Mouse (Mus musculus): Measurements from ENCODE around the gene Pi4kb. TPM values are rescaled to one million over a fixed set of nuclear protein-coding genes. Genes with fewer than 3 reads are reported as not detected.
"Not testable (repeated sequence)": the region's sequence is repeated elsewhere in the genome, so short reads cannot be mapped to it uniquely, and the experiment has no call there.

The Pi4kb gene
- polyA plus RNA-seq (2012): 0.48 and 0.91 TPM in 2 replicates

DNA sequence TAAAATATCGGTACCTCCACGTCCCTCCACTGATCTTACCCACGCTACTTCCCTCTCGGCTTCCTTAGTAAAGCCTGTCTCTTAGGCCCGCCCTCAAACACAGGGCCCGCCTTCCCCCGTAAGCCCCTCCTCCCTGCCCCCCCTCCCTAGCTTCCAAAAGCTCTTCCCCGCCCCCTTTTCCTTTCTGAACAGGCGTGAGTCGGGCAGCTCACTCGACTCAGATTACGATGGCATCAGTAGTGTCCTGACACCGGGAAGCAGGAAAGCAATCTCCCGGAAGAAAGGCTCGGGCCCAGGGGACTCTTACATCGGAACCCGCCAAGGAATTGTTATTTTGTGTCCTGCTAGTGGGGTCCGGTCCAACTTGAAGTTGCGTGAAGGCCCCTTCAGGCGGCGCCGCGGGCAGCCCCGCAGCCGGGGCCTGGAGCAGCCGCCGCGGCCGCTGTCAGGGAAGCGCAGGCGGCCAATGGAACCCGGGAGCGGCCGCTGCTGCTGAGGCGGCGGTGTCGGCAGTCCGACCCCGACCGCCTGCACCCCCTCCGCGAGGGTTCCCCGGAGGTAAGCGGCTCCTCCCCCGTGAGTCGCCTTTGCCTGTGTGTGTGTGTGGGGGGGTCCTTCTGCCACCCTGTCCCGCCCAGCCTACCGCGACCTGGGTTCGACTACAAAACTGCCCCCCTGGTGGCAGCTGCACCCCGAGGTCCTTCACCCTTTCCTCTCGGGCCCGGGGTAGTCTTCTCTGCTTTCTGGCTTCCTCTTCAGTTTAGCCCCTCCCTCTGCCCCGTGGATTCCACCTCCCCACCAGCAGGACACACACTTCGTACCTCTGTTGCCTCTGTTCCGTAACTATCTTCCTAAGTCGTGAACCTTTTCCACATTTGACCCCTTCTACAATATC, at the start of gene Pi4kb:
Gene Pi4kb (plus strand): TSS at position 204 of the 895 bp plus-strand sequence.
- no peak for TF ChIP-seq TAL1 (IDR thresholded peaks at IDR 0.05; ENCODE audit: low read length)
- peaks cover 17% of the 10 kb centered on the region for H3K36me3 ChIP-seq (ENCODE audit: control insufficient read depth)

DNA sequence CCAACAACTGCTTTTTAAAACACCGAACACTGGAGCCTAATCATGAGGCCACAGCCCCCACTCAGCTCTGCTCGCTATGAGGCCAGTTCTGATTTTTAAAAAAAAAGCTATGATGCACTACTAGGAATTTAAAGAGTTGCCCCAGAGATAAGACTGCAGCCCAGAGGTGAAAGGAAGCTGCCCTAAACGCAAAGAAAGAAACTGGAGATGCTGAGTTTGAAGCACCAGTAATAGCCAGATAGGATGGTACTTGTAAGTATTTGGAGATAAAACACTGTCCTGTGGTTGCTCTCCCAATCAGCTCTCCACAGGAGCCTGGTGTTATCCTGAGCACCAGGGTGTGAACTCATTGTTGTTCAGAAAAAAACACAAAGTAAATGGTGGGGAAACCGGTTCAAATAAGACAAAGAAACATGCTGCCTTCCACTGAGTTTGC, 48.2 kb upstream of the Pi4kb start:
- H3K4me3 ChIP-seq (replicated peaks); H3K9me3 ChIP-seq (ENCODE audit: control insufficient read depth, low read length); H3K27me3 ChIP-seq (ENCODE audit: control insufficient read depth); H3K36me3 ChIP-seq (ENCODE audit: control insufficient read depth): not testable (repeated sequence)
- peaks cover 58% of the 10 kb centered on the region for H3K4me1 ChIP-seq (ENCODE audit: control insufficient read depth)

More for the DNA sequence above, at the start of gene Pi4kb:
- no peaks in the 10 kb centered on the region for H3K9me3 ChIP-seq (ENCODE audit: control insufficient read depth, low read length)
- H3K27me3 ChIP-seq (ENCODE audit: control insufficient read depth): no peaks in the 10 kb centered on the region
- H3K4me3 ChIP-seq (replicated peaks): peak within 1 kb of the TSS; percentile 93
- peaks cover 25% of the 10 kb centered on the region for H3K4me1 ChIP-seq (ENCODE audit: control insufficient read depth)

DNA sequence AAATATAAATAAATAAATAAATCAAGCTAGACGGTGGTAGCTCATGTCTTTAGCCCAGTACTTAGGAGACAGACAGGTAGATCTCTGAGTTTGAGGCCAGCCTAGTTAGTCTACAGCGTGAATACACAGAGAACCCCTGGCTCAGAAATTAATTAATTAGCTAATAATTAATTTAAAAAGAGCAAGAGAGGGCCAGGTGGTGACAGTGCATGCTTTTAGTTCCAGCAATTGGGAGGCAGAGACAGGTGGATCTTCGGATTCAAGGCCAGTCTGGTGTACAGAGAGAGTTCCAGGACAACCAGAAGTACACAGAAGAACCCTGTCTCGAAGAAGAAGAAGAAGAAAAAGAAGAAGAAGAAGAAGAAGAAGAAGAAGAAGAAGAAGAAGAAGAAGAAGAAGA, 45.6 kb upstream of the Pi4kb start:
- not testable (repeated sequence) for H3K9me3 ChIP-seq (ENCODE audit: control insufficient read depth, low read length); H3K36me3 ChIP-seq (ENCODE audit: control insufficient read depth); H3K4me3 ChIP-seq (replicated peaks); H3K27me3 ChIP-seq (ENCODE audit: control insufficient read depth)
- peaks cover 71% of the 10 kb centered on the region for H3K4me1 ChIP-seq (ENCODE audit: control insufficient read depth)

DNA sequence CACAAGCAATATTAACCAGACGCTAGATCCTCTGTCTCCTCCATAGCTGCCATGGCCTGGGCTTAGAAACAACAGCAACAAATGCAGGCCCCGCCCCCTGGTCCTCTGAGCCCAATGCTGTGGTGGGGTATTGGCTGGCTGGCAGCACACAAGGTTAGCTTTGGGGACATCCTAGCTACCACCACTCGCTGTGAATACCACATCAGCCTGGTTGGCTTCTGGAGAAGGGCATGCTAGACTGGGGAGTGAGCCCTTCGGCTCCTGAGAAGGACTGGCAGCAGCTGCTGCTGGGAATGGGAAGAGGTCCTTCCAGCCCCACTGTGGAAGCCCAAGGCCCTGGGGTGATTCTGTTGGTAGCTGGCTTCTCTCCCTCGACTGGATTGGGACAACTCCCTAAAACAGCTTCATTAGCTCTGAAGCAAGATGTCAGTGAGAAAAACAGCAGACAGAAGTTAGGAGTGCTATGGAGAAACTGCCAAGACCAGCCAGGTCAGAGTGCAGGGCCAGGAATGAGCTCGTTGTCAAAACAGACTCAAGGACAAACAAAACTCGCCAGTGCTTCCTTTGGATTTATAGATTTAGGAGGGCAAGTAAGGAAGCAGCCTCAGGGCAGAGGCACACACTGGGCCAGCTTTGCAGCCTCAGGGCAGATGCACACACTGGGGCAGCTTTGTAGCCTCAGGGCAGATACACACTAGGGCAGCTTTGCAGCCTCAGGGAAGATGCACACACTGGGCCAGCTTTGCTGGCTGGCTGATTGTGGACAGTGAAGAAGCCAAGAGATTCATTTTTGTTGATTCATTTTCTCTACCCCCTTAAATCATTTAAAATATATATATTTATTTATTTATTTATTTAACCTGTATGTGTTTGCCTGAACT, 43.9 kb upstream of the Pi4kb start:
- not testable (repeated sequence) for H3K36me3 ChIP-seq (ENCODE audit: control insufficient read depth); H3K27me3 ChIP-seq (ENCODE audit: control insufficient read depth); H3K9me3 ChIP-seq (ENCODE audit: control insufficient read depth, low read length); H3K4me3 ChIP-seq (replicated peaks)
- peaks cover 67% of the 10 kb centered on the region for H3K4me1 ChIP-seq (ENCODE audit: control insufficient read depth)

DNA sequence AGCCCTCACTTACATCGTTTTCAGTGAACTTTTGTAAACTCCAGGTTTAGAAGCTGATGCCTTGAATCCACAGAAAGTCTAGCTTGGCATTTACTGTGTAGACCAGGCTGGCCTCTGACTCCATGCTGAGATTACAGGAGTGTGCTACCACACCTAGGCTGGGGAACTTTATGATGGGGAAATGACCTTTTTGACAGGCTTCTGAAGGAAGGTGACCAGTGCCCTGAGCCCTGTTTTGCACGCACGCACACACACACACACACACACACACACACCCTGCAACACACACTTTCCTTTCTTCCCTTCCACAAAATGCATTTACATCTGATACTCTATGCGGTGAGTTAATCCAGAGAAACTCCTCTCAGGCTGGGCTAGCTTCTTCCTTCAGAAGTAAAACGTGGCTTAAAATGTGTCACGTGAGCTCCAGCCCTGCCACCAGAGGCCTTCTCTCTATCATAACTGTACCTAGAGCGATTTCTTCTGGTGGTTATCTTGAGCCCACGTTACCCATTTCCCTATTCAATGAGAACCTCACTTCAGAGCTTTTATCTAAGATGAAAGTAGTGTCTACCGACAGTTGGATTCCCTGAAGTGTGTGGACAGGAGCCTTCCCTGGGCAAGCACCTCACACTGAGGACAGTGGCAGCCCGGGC, 43.0 kb upstream of the Pi4kb start:
- not testable (repeated sequence) for H3K4me3 ChIP-seq (replicated peaks); H3K36me3 ChIP-seq (ENCODE audit: control insufficient read depth); H3K9me3 ChIP-seq (ENCODE audit: control insufficient read depth, low read length); H3K27me3 ChIP-seq (ENCODE audit: control insufficient read depth)
- peaks cover 67% of the 10 kb centered on the region for H3K4me1 ChIP-seq (ENCODE audit: control insufficient read depth)

DNA sequence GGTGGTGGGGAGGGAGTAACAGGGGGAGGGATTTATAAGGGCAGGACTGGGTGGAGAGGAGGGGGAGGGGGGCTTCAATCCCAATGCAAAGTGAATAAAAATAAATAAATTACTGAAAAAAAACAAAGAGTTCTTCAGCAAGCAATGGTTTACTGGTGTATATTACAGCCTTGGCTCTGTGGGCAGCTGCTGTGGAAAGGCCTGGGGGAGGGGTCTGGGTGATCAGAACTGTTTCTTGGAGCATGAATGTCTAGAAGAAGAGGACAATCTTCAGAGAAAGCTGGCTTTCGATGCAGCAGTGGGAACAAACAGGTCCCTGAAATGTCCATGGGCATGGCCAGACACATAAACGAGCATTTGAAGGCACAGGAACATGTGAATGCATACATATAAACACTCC, 42.3 kb upstream of the Pi4kb start:
- peaks cover 62% of the 10 kb centered on the region for H3K4me1 ChIP-seq (ENCODE audit: control insufficient read depth)
- H3K4me3 ChIP-seq (replicated peaks); H3K36me3 ChIP-seq (ENCODE audit: control insufficient read depth); H3K27me3 ChIP-seq (ENCODE audit: control insufficient read depth); H3K9me3 ChIP-seq (ENCODE audit: control insufficient read depth, low read length): not testable (repeated sequence)

DNA sequence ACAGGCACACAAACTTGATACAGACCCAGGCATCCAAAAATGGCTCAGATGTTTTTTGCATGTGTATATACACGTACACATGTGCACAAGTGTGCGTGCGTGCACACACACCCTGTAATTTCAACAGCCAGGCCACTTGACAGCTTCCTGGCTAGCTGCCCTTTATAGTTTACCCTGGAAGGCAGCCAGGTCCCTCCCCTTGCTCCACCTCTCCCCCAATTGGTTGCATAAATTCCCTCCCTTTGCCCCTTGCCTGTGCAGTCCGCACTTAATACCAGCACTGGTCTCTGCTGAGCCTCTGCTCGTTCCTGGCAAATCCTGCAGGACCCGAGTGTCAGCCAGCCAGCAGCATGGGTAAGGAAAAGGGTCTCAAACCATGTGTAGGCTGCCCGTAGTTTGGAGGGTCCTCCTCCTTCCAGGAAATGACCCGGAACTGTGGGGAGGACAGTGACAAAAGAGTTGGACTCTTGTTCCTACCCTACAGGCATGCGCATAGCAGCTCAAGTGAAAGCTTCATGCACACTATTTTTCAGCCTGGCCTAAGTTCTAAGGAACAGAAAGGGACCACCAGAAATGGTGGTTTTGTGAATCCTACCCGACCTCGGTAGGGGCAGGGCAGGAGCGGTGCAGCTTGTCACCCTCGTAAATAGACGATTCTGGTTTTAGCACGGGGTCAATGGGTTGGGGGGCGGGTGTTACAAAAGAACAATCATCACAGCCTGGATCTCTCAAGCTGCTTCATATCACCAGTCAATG, 41.5 kb upstream of the Pi4kb start, which contains the start of gene Selenbp1:
Gene Selenbp1 (plus strand): TSS at position 248 of the 756 bp plus-strand sequence.
- peak within 1 kb of the TSS; percentile 60 for H3K4me3 ChIP-seq (replicated peaks)
- peaks cover 7% of the 10 kb centered on the region for H3K36me3 ChIP-seq (ENCODE audit: control insufficient read depth)
- TF ChIP-seq TAL1 (IDR thresholded peaks at IDR 0.05; ENCODE audit: low read length): no peak
- no peak for TF ChIP-seq GATA1 (IDR thresholded peaks at IDR 0.05; ENCODE audit: low read length)
- no peaks in the 10 kb centered on the region for H3K27me3 ChIP-seq (ENCODE audit: control insufficient read depth)
- no peaks in the 10 kb centered on the region for H3K9me3 ChIP-seq (ENCODE audit: control insufficient read depth, low read length)
- peaks cover 59% of the 10 kb centered on the region for H3K4me1 ChIP-seq (ENCODE audit: control insufficient read depth)

DNA sequence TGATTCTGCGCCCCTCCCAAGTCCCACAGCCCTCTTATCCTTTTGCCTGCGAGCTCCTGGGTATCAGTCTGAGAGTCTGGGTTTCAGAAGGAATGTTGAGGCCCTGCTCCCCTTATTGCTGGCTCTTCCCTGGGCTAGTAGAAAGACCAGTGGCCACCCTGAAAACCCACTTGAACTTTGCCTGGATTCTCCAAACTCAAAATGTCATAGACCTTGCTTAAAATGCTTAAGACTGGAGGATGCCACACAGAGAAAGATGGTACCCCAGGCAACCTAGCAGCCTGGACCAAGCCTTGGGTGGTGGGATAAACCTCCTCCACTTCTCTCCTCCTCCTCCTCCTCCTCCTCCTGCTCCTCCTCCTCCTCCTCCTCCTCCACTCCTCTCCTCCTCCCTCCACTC, 40.9 kb upstream of the Pi4kb start:
- not testable (repeated sequence) for H3K9me3 ChIP-seq (ENCODE audit: control insufficient read depth, low read length); H3K36me3 ChIP-seq (ENCODE audit: control insufficient read depth); H3K27me3 ChIP-seq (ENCODE audit: control insufficient read depth)
- peaks cover 59% of the 10 kb centered on the region for H3K4me1 ChIP-seq (ENCODE audit: control insufficient read depth)
- peak overlapping the region; percentile 35 for H3K4me3 ChIP-seq (replicated peaks)

DNA sequence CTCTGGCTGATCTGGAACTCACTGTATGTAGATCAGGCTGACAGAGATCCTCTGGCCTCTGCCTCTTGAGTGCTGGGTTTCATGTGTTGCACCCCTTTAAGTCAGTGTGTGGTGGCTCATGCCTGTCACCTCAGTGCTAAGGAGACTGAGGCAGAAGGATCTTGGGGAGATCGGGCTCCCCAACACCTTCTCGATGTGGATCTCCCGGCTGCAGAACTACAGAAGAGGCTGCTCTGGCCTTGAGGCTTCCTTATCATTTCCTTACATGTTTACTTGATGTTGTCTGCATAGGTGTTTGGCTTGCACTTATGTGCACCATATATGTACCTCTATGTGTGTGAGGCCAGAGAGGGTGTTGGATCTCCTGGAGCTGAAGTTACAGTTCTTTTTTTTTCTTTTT, 40.0 kb upstream of the Pi4kb start:
- not testable (repeated sequence) for H3K4me3 ChIP-seq (replicated peaks); H3K9me3 ChIP-seq (ENCODE audit: control insufficient read depth, low read length); H3K27me3 ChIP-seq (ENCODE audit: control insufficient read depth); H3K36me3 ChIP-seq (ENCODE audit: control insufficient read depth)
- H3K4me1 ChIP-seq (ENCODE audit: control insufficient read depth): peaks cover 59% of the 10 kb centered on the region

DNA sequence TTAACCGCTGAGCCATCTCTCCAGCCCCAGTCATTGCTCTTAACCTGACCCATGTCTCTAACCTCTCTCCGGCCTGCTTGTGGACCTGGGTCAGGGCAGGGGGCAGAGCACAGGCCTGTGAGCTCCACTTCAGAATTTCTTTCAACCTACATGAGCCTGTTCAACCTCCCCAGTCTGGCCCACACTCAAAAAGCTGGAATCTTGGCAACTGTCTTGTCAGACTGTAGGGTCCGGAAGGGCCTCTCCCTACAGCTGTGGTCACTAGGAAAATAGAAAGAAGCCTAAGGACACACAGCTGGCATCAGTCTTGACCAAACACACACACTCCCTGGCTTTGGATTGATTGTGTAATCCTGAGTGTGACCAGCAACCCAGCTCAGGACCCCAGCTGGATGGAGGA, 39.2 kb upstream of the Pi4kb start:
- H3K9me3 ChIP-seq (ENCODE audit: control insufficient read depth, low read length); H3K27me3 ChIP-seq (ENCODE audit: control insufficient read depth); H3K36me3 ChIP-seq (ENCODE audit: control insufficient read depth); H3K4me3 ChIP-seq (replicated peaks): not testable (repeated sequence)
- H3K4me1 ChIP-seq (ENCODE audit: control insufficient read depth): peaks cover 56% of the 10 kb centered on the region

DNA sequence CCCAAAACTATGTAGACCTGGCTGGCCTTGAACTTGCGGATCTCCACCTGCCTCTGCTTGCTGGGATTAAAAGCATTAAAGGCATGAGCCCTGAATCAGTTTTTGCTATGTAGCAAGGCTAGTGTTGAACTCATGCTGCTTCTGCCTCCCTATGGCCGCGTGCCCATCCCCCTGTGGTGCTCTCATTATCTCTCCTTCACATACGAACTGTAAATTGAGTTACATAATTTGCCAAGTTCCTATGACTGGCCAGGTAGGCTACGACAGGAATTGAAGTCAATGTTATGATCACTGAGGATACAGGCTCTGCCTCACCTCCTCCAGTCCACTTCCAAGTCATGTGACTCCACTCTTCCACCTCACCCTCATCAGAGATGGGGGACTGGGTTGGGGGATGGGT, 38.4 kb upstream of the Pi4kb start:
- not testable (repeated sequence) for H3K9me3 ChIP-seq (ENCODE audit: control insufficient read depth, low read length); H3K36me3 ChIP-seq (ENCODE audit: control insufficient read depth); H3K4me3 ChIP-seq (replicated peaks); H3K27me3 ChIP-seq (ENCODE audit: control insufficient read depth)
- peaks cover 51% of the 10 kb centered on the region for H3K4me1 ChIP-seq (ENCODE audit: control insufficient read depth)

DNA sequence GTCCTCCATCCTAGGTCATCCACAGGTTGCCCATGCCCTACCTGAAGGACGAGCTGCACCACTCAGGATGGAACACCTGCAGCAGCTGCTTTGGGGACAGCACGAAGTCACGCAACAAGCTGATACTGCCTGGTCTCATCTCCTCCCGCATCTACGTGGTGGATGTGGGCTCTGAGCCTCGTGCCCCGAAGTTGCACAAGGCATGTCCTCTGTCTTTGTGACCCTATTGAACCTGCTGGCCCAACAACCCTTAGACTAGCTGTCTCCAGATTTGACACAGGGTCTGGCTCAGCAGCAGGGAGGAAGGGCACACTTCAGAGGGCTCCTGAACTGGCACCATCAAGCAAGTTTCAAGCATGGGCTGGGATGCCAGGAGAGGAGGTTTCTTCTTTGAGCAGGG, 37.3 kb upstream of the Pi4kb start:
- H3K9me3 ChIP-seq (ENCODE audit: control insufficient read depth, low read length); H3K4me3 ChIP-seq (replicated peaks); H3K27me3 ChIP-seq (ENCODE audit: control insufficient read depth); H3K36me3 ChIP-seq (ENCODE audit: control insufficient read depth): not testable (repeated sequence)
- H3K4me1 ChIP-seq (ENCODE audit: control insufficient read depth): peaks cover 46% of the 10 kb centered on the region

DNA sequence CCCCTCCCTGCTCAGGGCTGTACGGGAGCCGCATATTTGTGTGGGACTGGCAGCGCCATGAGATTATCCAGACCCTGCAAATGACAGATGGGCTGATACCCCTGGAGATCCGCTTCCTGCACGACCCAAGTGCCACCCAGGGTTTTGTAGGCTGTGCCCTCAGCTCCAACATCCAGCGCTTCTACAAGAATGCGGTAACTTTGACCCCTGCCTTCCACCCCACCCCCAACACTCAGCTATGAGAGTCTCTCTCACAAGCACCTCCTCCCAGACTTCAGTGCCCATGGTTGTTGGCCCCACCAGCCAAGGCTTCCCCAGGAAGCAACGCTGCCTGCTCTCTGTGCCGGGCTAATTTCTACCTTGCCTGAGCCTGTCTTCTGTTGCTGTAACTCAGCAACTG, 34.5 kb upstream of the Pi4kb start:
- not testable (repeated sequence) for H3K9me3 ChIP-seq (ENCODE audit: control insufficient read depth, low read length); H3K4me3 ChIP-seq (replicated peaks); H3K27me3 ChIP-seq (ENCODE audit: control insufficient read depth)
- Histone ChIP-seq H3K36me3 (ENCODE audit: control insufficient read depth) (peaks cover 13% of the 10 kb centered on the region), H3K4me1 (ENCODE audit: control insufficient read depth) (peaks cover 41% of the 10 kb centered on the region)

Measured in erythroblast, embryonic 14.5 days (primary cell).